ENCODE assay signal across 10 mouse cellular contexts in genomic region chr13:46104971-46105370, GRCm38 (mm10).
"Had no signal": no experiment of that assay in that cellular context is flagged by ENCODE, and none has a peak within 500 bp of the region (broad histone marks: within the 10 kb centered on the region; RNA-seq: fewer than 3 reads in every experiment).

No protein-coding gene starts in this region.

- DNase-seq: kidney, adult 8-10 months; left cerebral cortex, postnatal 4 days; lung, adult 18-20 months; thymus, postnatal 4 days had no signal

- H3K27me3 ChIP-seq: limb, embryonic 13.5 days; neural tube, embryonic 13.5 days had no signal

- H3K4me3 ChIP-seq: limb, embryonic 13.5 days; neural tube, embryonic 13.5 days had no signal

- H3K4me2 ChIP-seq: limb, embryonic 13.5 days; neural tube, embryonic 13.5 days had no signal

- H3K9me3 ChIP-seq: limb, embryonic 13.5 days; neural tube, embryonic 13.5 days had no signal

- H3K27ac ChIP-seq: limb, embryonic 13.5 days; liver, embryonic 14.5 days; neural tube, embryonic 13.5 days; stomach, postnatal 0 days had no signal

- H3K9ac ChIP-seq: limb, embryonic 13.5 days; liver, embryonic 14.5 days; neural tube, embryonic 13.5 days had no signal

- H3K4me1 ChIP-seq: limb, embryonic 13.5 days; neural tube, embryonic 13.5 days had no signal

- H3K36me3 ChIP-seq: limb, embryonic 13.5 days; neural tube, embryonic 13.5 days had no signal

- ATAC-seq: intestine, embryonic 16.5 days; midbrain, embryonic 16.5 days had no signal
